Mouse (Mus musculus) liver, adult 2 months (tissue): Measurements from ENCODE around the gene Casp7. TPM values are rescaled to one million over a fixed set of nuclear protein-coding genes. Genes with fewer than 3 reads are reported as not detected.

Source experiments
- DNase-seq: peaks from one replicate; pipeline ENCODE4 v3.0.0-alpha.2; 2011; ENCODE audit warnings: low read depth, low spot score; ENCODE audit errors: extremely low read depth
- H3K27ac ChIP-seq: fragments of 200-500 bp; replicated peaks from 2 replicates; pipeline ENCODE4 v1.5.1; 2012; ENCODE audit warnings: low read depth, mild to moderate bottlenecking, control low read depth, inconsistent platforms, low read length; ENCODE audit not compliant: insufficient read depth
- H3K27me3 ChIP-seq: fragments of 200-500 bp; 2 replicates; pipeline ENCODE4 v1.6.1; 2012; ENCODE audit warnings: mild to moderate bottlenecking, moderate library complexity, low read length, inconsistent platforms; ENCODE audit not compliant: control insufficient read depth, insufficient read depth
- H3K36me3 ChIP-seq: fragments of 200-500 bp; 2 replicates; pipeline ENCODE4 v1.6.1; 2012; ENCODE audit warnings: low read length, inconsistent platforms; ENCODE audit not compliant: control insufficient read depth, insufficient read depth
- H3K4me1 ChIP-seq: fragments of 200-500 bp; 2 replicates; pipeline ENCODE4 v1.6.1; 2011; ENCODE audit warnings: low read length; ENCODE audit not compliant: control insufficient read depth, insufficient read depth
- H3K4me3 ChIP-seq: fragments of 200-500 bp; 2 replicates; pipeline ENCODE4 v1.5.1; 2011; ENCODE audit warnings: low read depth, mild to moderate bottlenecking, control low read depth, low read length, moderate library complexity; ENCODE audit not compliant: insufficient read depth
- H3K79me2 ChIP-seq: fragments of 200-500 bp; 2 replicates; pipeline ENCODE4 v1.6.1; 2012; ENCODE audit warnings: inconsistent platforms, mild to moderate bottlenecking, low read length, moderate library complexity; ENCODE audit not compliant: control insufficient read depth, insufficient read depth
- H3K9ac ChIP-seq: fragments of 200-500 bp; 2 replicates; pipeline ENCODE4 v1.6.1; 2012; ENCODE audit warnings: low read depth, mild to moderate bottlenecking, control low read depth, inconsistent platforms, low read length
- CTCF ChIP-seq: fragments of 200-500 bp; IDR thresholded peaks from 2 replicates; pipeline ENCODE4 v1.5.1; 2011; ENCODE audit warnings: low read depth, low read length, control low read depth
- POLR2A ChIP-seq: fragments of 200-500 bp; IDR thresholded peaks from 2 replicates; pipeline ENCODE4 v1.6.1; 2011; ENCODE audit warnings: low read length, control low read depth; ENCODE audit not compliant: insufficient read depth; ENCODE audit errors: extremely low read depth
- WGBS: fragments of 180-500 bp; shearing (Covaris S2); methylation state at CpG from one replicate; pipeline ENCODE4 v1.1.7; 2018; 5-methylcytosine and 5-hydroxymethylcytosine counted together
- polyA plus RNA-seq: library from polyadenylated mRNA; depleted of rRNA; stranded (reverse); fragments of >200 nt; gene quantifications from 2 replicates; pipeline ENCODE4 v1.2.3, GENCODE M21; 2012
- total RNA-seq: library from RNA; depleted of rRNA; stranded (reverse); fragments of >200 nt; gene quantifications from 2 replicates; pipeline ENCODE4 v1.2.3, GENCODE M21; 2014

Casp7 gene
- total and polyA plus RNA-seq, 2 experiments = 15.8 to 38.8 TPM

GRCm38 (mm10) chr19:56424606-56425395, 27.9 kb downstream of the Casp7 start:
- Histone ChIP-seq H3K36me3 (no peaks in the 10 kb centered on the region), H3K79me2 (no peaks in the 10 kb centered on the region), H3K27ac (no peak overlapping the region), H3K4me1 (no peaks in the 10 kb centered on the region), H3K9ac (no peak overlapping the region), H3K27me3 (no peaks in the 10 kb centered on the region), H3K4me3 (no peak overlapping the region)
- TF ChIP-seq POLR2A (no peak), CTCF (no peak)
- no peak for DNase-seq
- WGBS = 86% methylated on average over 17 of the region's 17 CpGs

- no peak for DNase-seq
- 83% methylated on average over 9 of the region's 9 CpGs for WGBS
- Histone ChIP-seq H3K9ac (no peak overlapping the region), H3K4me3 (no peak overlapping the region), H3K4me1 (no peaks in the 10 kb centered on the region), H3K27me3 (no peaks in the 10 kb centered on the region), H3K79me2 (no peaks in the 10 kb centered on the region), H3K27ac (no peak overlapping the region), H3K36me3 (no peaks in the 10 kb centered on the region)
- TF ChIP-seq CTCF (no peak), POLR2A (no peak)
These were observed 28.6 kb downstream of the Casp7 start for GRCm38 (mm10) chr19:56425492-56425891.

- Histone ChIP-seq H3K36me3 (peaks cover 8% of the 10 kb centered on the region), H3K9ac (no peak overlapping the region), H3K4me1 (no peaks in the 10 kb centered on the region), H3K27ac (no peak overlapping the region), H3K79me2 (no peaks in the 10 kb centered on the region), H3K4me3 (no peak overlapping the region), H3K27me3 (no peaks in the 10 kb centered on the region)
- DNase-seq = no peak
- 81% methylated on average over 8 of the region's 8 CpGs for WGBS
- TF ChIP-seq CTCF (0 out of 2 replicates have a peak, but pooled peaks have one; percentile 5), POLR2A (no peak)
These were observed 33.4 kb downstream of the Casp7 start for GRCm38 (mm10) chr19:56430369-56430768.

GRCm38 (mm10) chr19:56432706-56433105, 35.8 kb downstream of the Casp7 start:
- Histone ChIP-seq H3K27ac (no peak overlapping the region), H3K4me3 (no peak overlapping the region), H3K79me2 (no peaks in the 10 kb centered on the region), H3K4me1 (no peaks in the 10 kb centered on the region), H3K27me3 (no peaks in the 10 kb centered on the region), H3K36me3 (peaks cover 12% of the 10 kb centered on the region), H3K9ac (no peak overlapping the region)
- DNase-seq = no peak
- no peak for TF ChIP-seq CTCF
- TF ChIP-seq POLR2A = no peak
- 95% methylated on average over 10 of the region's 10 CpGs for WGBS

GRCm38 (mm10) chr19:56433581-56433980, 36.7 kb downstream of the Casp7 start:
- no peaks in the 10 kb centered on the region for H3K4me1 ChIP-seq
- TF ChIP-seq CTCF = no peak
- no peak for TF ChIP-seq POLR2A
- H3K27ac ChIP-seq = no peak overlapping the region
- no peak for DNase-seq
- no peak overlapping the region for H3K9ac ChIP-seq
- H3K79me2 ChIP-seq = no peaks in the 10 kb centered on the region
- H3K36me3 ChIP-seq = peaks cover 15% of the 10 kb centered on the region
- H3K27me3 ChIP-seq = no peaks in the 10 kb centered on the region
- no peak overlapping the region for H3K4me3 ChIP-seq
- WGBS = 96% methylated on average over 7 of the region's 7 CpGs

- Histone ChIP-seq H3K27ac (no peak overlapping the region), H3K9ac (no peak overlapping the region), H3K4me3 (no peak overlapping the region), H3K36me3 (peaks cover 15% of the 10 kb centered on the region), H3K27me3 (no peaks in the 10 kb centered on the region), H3K79me2 (no peaks in the 10 kb centered on the region), H3K4me1 (no peaks in the 10 kb centered on the region)
- 94% methylated on average over 13 of the region's 13 CpGs for WGBS
- TF ChIP-seq POLR2A = no peak
- no peak for TF ChIP-seq CTCF
- no peak for DNase-seq
These were observed 39.5 kb downstream of the Casp7 start for GRCm38 (mm10) chr19:56436380-56436779.
